Mouse (Mus musculus) right cerebral cortex, postnatal 25 days (tissue): ENCODE results near the gene Slc17a3.
A peak's percentile ranks its signal among the peaks of the same experiment; 100 is the strongest.

ENCODE experiments used
- DNase-seq: peaks from one replicate; pipeline ENCODE4 v3.0.0; 2022

The Slc17a3 gene

DNA sequence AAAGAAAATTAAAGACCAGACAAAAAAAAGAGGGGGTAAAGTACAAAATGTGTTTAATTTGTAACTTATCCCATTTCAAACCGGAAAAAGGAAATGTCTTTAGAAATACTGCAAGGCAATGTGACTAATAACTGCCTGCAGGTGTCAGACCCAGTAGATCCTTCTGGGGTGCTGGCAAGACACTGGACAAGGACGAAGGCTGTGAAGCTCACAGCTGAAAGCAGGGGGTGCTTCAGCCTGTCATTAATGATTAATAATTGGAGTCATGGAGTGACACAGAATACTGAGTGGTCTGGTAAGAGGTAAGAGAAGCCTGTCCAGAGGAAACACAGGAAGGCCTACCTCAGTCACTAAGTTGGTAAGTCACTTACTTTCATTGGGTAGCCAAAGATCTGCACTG, at the start of gene Slc17a3:
TSS of gene Slc17a3 (plus strand) at position 127 of the 400 bp plus-strand sequence.
- DNase-seq = no peak

DNA sequence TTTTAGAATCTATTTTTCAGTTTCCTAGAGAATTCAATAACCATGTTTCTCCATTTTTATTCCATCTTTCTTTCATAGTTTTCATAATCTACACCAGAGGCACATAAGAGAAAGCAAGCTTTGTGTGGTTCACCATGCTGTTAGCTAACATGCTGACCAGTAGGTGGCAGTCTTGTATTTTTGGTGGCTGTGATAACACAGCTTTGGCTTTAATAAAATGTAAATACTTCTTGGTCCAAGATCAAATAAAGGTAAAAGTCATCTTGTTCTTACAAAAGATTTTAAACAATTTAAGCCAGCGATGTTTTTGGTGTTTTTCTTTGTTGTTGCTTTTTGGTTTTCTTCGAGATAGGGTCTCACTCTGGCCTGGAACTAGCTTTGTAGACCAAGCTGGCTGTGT, 46.7 kb upstream of the Slc17a3 start:
- peak; percentile 36 for DNase-seq

DNA sequence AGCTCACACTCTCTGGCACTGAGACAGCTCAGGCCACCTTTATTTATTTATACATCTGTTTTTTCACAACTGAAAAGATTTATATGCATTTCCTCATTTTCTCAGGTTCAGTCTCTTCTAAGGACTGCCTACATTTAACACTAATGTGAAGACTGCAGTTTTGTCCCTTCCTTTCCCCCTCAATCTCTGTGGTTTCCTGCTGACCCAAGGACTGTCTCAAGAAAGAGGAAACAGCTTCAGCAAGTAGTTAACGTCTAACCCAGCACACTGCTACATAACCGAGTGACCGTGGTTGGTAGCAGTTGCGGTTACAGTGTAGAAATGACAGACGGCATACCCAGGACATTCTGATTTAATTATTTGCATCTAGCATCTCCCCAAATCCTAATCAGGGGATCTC, 39.8 kb upstream of the Slc17a3 start:
- DNase-seq = no peak

DNA sequence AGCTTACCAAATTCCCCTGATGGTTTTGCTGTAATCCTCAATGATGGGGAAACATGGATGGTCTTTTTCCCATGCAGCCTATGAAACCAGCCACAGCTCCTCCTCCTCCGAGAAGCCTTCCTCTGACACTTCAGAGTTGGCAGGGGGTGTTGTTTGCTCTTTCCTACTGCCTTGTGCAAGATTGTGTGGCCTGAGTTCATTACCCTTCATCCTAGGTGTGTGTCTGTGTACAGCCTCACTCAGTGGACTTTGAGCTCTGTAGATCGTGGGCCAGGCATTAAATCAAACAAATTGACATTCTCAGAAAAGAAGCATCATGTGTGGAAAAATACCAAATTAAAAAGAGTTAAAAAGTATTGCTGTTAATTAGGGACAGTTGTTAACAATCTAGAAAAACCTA, 34.7 kb upstream of the Slc17a3 start:
- no peak for DNase-seq

DNA sequence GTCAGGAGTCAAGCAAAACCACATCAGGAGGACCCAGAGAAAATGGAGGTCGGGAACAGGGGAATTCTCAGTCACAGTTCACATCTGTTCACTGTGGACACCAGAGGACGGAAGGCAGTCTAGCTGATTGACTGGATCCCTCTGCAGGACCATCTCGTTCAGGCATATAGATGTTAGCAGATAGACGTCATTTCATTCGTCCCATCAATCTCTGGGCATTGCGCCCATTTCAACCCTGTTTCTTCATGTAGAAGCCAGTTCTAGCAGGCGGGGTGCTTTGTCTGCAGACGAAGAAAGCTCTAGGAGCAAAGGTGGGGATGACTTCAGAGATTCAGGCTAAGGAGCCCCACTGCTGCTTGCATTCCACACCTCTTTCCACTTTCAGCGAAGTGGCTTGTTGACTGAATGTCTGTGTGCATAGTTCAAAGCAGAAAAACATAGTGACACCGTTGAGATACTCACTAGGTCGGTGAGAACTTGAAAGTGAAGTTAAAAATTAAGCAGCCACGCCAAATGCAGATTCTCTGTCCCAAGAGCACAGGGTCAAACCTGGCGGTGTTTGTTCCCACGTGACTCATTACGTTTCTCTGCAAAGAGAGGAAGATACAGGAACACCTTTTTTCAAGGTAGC, 32.7 kb upstream of the Slc17a3 start, which contains the start of gene Slc17a2:
TSS of gene Slc17a2 (plus strand) at position 572 of the 631 bp plus-strand sequence.
- DNase-seq = no peak

DNA sequence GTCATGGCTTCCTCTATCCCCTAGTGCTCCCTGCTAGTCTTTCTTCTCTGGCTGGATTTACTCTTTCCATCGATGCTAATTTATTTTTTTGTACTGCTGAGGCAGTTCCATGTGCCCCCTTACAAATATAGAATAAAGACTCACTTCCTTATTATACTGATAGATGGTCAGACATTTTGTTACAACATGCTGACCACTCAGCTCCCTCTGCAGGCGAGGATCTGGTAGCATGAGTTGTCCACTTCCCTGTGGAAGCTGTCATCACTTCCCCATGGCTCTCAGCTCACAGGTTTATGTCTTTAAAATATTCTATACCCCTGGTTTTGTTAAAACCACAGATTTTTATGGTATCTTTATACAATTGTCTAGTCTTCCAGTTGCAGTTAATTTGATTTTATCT, 23.1 kb upstream of the Slc17a3 start:
- no peak for DNase-seq

DNA sequence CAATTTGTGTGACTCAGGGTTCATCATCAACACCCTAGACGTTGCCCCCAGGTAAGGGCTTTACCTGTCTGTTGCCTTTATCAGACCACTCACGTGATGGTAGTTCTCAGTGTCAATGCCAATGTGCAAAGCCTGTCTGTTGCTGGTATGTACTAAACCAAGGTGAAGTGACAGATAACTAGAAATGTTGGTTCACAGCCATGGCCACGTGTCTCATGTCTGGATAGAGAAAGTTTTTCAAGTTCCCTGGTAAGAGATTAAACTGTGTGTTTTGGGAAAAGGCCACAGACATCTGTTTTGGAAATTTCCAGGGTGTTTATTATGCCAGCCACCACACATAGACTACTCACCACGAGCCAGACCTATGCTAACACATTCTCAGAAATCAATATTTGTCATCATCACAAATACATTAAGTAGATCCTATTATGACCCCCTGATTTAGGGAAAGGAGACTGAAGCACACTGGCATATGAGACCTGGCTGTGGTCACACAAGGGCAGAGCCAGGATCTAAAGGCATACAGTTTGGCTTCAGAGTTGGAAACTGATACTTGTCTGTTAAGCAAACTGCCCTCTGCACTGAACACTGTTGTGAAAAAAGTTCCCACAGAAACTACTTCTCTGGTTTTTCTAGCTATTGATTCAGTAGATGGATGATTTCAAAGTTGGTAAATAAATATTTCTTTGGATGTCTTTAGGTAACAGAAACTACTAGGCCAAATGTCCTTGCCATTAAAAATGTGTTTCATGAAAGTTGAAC, 18.9 kb upstream of the Slc17a3 start:
- DNase-seq = no peak

DNA sequence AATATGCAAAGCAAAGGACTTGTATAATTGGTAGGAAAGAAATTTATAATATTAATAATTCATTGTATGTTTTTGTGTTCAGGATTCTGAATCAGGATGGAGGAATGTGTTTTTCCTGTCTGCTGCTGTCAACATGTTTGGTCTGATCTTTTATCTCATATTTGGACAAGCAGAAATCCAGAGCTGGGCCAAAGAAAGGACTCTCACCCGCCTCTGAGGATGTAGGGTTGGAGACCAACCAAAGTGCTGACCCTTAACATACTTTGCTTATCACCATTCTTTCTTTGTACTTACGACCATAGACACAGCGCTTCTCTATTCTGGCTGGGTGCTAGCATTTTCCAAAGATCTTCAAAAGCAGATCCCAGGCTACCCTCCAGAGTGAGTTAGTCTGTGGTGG, 17.0 kb upstream of the Slc17a3 start:
- DNase-seq = no peak

DNA sequence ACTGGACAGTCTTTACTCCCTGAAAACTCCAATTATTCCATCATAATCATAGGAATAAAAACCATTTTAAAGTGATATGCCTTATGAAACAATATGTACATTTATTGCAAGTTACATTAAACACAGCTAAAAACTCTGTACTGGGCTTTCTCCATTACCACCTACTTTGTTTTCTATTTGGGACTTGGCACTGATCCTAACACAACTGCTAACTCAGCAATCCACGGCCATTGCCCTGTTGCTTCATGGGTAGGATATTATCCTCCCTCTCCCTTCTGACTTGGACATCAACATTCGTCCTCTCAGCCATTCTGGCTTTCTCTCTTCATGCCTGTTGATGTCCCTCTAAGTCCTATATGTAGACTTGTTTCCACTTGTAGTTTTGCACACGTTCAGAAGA, 12.6 kb upstream of the Slc17a3 start:
- no peak for DNase-seq

DNA sequence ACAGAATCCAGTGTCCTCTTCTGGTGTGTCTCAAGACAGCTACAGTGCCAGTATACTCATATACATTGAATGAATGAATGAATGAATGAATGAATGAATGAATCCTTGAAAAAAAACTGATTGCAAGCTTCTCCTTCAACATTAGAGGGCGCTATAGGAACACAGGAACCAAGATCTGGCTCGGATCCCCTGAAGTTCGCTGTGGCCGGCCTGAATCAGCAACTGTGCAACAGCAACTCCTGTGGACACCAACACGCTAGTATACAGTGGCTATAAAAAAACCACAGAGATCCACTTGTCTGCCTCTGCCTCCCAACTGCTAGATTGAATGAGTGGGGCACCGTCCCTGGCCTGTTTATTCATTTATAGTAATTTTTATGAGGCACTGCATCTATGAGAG, 6.2 kb upstream of the Slc17a3 start:
- no peak for DNase-seq

DNA sequence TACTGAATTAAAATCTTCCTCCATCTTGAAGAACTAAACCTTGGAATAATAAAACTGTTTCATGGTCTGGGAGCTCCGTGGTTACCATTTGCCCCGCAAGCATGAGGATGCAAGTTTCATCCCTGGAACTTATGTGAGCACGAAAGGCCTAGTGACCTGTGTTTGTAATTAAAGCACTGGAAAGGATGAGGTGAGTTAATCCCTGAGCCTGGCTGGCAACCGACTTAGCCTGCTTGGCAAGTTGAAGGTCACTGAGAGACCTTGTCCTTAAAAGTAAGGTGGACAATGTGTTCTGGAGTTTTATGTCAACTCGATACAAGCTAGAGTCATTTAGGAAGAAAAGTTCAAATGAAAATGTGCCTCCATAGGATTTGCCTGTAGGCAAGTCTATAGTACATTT, 4.4 kb upstream of the Slc17a3 start:
- no peak for DNase-seq

DNA sequence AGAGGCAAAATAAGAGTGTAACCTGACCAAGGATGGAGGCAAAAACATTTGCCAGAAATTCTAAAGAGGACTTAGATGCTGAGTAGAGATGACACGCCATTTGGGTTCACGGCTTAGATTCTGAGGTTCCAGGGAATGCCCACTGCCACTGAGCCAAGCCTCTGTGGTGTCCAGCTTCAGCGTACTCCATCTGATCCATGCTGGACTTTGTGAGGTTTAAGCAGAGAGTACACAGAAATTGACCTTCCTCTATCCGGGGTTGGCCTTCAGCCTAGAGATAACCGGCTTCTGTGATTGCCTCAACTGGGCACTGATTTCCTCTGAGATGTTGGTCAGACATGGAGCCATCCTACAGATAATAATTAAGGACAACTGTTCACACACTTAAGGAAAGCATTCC, 2.6 kb upstream of the Slc17a3 start:
- DNase-seq = no peak

DNA sequence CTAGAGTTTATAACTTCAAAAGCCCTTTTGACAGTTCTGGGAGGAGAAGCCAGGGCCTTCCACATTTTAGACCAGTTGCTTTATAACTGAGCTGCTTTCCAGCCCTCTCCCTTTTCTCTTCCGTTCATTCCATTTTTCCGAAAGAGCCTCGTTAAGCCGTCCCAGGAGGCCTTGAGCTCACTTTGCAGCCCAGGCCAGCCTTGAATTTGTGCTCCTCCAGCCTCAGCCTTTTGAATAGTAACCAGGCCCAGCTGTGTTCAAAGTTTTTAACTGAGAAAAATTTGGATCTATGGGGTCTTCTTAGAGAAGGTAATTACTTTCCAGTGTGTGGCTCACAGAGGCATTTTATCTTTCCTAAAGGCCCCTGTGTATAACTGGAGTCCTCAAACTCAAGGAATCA, 6.6 kb downstream of the Slc17a3 start:
- DNase-seq = no peak

DNA sequence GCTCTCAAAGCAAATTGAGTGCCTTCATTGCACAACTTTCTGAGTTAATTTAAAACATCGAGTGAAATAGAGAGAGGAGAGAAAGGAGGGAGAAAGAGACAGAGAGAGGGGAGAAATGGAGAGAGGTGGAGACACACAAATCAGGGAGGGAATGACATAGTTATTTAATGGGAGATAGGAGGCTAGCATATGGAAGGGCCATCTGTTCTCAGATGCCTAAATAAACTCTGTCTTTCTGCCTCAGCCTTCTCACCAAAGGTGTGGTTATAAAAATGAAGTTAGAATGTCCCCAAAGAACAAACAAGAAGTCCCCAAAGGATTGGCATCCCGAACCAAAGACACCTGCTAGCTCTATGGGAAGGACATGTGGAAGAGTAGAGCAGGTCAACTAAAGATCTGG, 10.1 kb downstream of the Slc17a3 start:
- DNase-seq = no peak

DNA sequence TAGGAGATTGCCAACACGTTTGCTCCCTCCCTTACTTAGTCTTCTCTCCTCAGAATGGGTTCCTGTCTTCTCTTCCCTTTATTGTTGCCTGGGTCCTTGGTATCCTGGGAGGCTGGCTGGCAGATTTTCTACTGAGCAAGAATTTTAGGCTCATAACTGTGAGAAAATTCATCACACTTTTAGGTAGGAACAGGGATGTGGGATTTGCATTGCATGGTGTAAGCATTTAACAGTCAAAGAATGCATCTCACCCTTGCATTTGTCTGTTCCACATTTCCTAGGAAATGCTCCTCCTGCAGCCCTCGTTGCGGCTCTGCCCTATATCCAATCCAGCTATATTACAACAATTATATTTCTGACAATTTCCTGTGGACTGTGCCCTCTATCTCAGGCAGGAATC, 17.2 kb downstream of the Slc17a3 start:
- no peak for DNase-seq

DNA sequence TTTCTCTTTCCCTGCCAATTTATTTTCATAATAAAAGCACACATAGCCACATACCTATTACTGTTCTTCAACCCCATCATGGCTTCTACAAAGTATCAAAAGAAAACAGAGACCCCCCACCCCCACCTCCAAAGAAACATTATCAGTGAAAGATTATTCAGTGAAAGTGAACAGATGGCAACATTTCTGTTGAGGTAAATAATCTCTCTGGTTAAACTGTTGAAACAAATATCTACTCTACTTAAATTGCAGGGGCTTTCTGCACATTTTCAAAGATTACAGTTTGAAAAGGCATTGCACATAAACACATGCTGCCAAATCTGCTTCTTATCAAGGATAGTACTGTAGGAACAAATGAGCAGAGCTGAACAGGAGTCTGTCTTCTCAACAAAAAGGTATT, 22.6 kb downstream of the Slc17a3 start:
- DNase-seq = no peak

DNA sequence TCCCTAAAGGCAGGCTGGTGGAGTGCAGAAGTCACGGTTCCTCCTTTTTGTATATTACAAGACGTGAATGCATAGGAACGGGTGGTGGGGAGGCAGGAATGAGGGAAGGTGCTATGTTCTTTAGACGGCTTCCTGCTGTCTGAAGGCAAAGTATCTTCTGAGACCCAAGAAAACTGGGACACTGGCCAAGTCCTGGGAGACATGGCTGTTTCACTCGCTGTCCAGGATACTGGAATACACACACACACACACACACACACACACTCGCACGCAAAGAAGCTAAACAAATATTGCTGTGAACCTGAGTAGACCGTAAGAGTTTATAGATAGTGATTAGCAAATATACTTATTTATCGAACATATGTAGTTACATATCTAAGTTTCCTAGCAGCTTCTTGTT, 25.5 kb downstream of the Slc17a3 start:
- DNase-seq = no peak

DNA sequence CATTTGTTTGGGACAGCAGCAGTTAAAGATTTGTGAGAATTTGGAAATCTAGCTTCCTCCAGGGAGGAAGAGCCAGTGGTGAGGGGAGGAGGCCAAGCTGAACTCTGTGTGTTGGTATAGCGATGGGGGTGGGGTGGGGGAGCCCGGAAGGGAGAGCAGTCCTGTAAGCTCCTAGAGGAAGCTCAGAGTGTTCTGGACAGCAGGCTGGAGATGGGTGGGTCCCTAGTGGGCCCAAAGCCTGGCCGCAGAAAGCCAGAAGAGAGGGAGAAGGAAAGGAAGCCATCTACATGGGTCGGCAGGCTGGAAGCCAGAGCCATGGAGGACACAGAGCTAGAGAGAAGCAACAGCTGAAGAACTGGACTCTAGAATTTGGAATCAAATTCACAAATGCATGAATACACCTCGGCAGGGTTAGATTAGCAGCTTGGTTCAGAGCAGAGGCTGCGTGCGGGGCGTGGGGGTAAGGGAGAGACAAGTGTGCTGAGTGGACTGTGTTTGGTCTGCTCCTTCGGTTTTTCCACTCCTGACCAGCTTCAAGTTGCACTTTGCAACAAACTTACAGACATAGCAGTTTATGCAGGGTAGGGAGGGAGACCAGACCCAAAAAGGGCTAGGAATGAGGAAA, 27.0 kb downstream of the Slc17a3 start:
- no peak for DNase-seq

DNA sequence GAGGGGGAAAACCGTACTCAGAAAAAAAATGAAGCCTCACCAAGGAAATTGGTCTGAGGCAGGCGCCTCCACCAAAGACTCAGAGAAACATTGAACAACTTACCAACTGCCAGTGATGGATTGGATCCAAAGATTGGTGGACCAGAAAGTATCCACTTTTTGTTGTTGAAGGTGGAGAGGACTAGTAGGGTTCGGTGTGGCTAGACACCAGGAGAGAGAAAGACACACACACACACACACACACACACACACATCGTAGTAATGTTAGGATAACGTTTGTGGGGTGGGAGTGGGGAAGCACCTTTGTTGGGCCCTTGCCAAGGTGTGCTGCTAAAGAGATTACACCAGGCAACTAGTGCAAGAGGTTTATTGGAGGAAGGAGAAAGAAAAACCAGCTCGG, 27.8 kb downstream of the Slc17a3 start:
- no peak for DNase-seq

DNA sequence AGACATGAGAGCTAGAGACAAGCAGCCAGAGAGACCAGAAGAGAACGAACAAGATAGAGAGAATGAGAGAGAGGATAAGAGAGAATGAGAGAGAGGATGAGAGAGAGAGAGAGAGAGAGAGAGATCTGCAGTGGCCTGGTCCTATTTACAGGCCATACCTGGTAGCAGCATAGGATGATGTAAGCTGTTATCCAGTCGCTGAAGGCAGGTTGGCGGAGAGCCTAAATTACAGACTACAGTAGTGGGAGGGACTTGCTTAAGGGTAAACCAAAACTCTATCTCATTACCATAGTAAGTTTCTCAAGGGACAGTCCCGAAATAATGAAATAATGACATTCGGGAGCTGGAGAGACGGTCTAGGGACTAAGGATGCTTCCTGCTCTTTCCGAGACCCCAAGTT, 28.2 kb downstream of the Slc17a3 start, which contains the start of gene Slc17a1:
TSS of gene Slc17a1 (plus strand) at position 346 of the 400 bp plus-strand sequence.
- DNase-seq = no peak

DNA sequence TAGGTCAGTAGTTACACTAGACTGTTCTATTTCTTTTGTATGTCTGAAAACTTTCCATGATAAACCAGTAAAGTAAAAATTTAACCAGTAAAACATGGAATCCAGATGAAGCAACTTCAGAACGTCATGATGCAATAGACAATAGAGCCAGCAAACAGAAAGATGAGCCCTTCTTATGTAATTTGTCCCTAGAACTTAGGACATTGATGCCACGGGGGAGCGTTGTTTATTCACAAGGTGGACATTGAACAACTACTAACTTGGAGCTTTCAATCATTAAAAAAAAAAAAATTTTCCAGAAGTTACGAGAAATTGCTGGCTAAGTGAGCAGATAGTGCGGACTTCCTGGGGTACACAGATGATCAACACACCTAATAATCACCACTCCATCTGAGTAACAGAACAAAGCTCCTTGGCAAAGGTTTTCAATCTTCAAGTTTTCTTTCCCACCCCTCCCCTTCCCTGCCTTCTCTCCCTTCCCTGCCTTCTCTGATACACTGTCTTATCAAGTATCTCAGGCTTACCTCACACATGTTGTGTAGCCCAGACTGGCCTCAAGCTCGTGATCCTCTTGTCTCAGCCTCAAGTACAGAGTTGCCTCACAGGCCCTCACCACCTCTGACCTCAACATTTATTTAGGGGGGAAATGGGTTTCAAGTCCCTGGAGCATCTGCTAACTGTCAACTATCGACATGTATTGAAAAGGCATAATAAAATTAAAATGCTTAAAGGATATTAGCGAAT, 29.7 kb downstream of the Slc17a3 start:
- DNase-seq = no peak

DNA sequence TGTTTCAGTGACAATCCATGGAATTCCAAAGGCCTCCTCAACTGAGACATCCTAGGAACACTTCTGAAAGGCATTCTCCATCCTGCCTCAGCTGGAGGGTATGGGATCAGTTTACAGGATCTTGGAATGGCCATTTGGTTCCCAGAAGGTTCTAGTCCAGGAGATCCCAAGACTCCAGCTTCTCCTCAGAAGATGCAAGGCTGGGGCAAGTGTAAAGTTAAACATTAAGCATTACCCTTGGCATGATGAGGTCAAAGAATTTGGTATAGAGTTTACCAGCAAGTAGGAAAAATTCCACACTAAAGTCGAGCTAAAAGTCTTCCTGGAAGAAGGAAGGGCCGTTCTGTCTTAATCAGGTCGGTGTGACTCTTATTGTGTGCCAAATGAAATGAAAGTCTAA, 30.8 kb downstream of the Slc17a3 start:
- DNase-seq = no peak

DNA sequence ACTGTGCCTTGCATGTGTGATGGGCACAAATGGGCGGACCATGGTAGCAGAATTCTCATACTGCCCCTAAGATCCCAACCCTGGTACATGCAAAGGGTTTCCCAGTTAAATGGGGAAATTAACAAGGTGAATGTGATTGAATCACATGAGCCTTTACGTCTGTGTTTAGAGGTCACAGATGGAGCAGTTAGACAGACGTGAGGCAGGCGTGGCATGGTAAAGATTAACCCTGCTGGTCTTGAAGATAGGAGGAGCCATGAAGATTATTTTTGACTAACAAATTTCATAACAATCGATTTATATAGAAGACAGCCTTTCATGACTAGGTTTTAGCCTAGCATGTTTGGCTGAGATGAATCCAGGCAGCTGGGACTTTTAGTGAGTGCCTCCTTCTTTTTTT, 33.9 kb downstream of the Slc17a3 start:
- DNase-seq = no peak

DNA sequence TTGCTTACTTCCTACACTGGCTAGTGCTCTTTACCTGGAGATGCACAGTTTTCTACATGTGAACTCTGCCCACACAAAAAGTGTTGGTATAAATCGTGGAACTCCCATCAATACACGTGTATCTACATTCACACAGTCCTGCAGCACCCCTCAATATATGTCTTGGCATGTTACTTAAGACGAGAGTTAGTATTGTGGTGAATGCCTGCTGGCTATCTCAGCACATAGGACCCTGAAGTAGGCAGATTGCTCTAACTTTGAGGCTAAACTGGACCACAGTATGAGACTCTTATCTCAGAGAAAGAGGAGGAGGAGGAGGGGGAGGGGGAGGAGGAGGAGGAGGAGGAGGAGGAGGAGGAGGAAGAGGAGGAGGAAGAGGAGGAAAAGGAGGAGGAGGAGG, 39.9 kb downstream of the Slc17a3 start:
- no peak for DNase-seq
